Mouse (Mus musculus) intestine, postnatal 0 days (tissue): Measurements from ENCODE around the gene Cd24a. TPM values are rescaled to one million over a fixed set of nuclear protein-coding genes. Genes with fewer than 3 reads are reported as not detected.

Experiments used
- ATAC-seq: fragments of 200-750 bp; cut with Nextera tagmentation; 2 replicates; pipeline ENCODE4 v1.8.0; 2017; ENCODE audit warnings: mild to moderate bottlenecking, moderate TSS enrichment, moderate library complexity
- H3K27ac ChIP-seq: fragments of 300-500 bp; sonication (generic); 2 replicates; pipeline ENCODE4 v1.5.1; 2014; ENCODE audit warnings: mild to moderate bottlenecking, low read depth, low read length, moderate library complexity
- H3K27me3 ChIP-seq: fragments of 300-500 bp; sonication (generic); replicated peaks from 2 replicates; pipeline ENCODE4 v1.6.1; 2014; ENCODE audit warnings: low read length, mixed read lengths; ENCODE audit not compliant: control insufficient read depth, insufficient read depth
- H3K36me3 ChIP-seq: fragments of 300-500 bp; sonication (generic); 2 replicates; pipeline ENCODE4 v1.6.1; 2014; ENCODE audit warnings: mild to moderate bottlenecking, moderate library complexity; ENCODE audit not compliant: control insufficient read depth, insufficient read depth
- H3K4me1 ChIP-seq: fragments of 300-500 bp; sonication (generic); replicated peaks from 2 replicates; pipeline ENCODE4 v1.6.1; 2014; ENCODE audit warnings: antibody characterized with exemption, low read length, mixed read lengths; ENCODE audit not compliant: control insufficient read depth, insufficient read depth
- H3K4me2 ChIP-seq: fragments of 300-500 bp; sonication (generic); replicated peaks from 2 replicates; pipeline ENCODE4 v1.6.1; 2014; ENCODE audit warnings: low read depth, mild to moderate bottlenecking, moderate library complexity
- H3K4me3 ChIP-seq: fragments of 300-500 bp; sonication (generic); 2 replicates; pipeline ENCODE4 v1.5.1; 2014; ENCODE audit warnings: low read depth, low read length
- H3K9ac ChIP-seq: fragments of 300-500 bp; sonication (generic); 2 replicates; pipeline ENCODE4 v1.6.1; 2014; ENCODE audit warnings: mild to moderate bottlenecking, low read depth, low read length
- H3K9me3 ChIP-seq: fragments of 300-500 bp; sonication (generic); 2 replicates; pipeline ENCODE4 v1.6.1; 2016; ENCODE audit warnings: mixed run types; ENCODE audit not compliant: control insufficient read depth
- CTCF ChIP-seq: sonication (generic); IDR thresholded peaks from 2 replicates; pipeline ENCODE4 v1.5.1; 2016; ENCODE audit warnings: low read depth, mild to moderate bottlenecking, control low read depth, antibody characterized with exemption, moderate library complexity
- WGBS: fragments of 180-500 bp; shearing (Covaris S2); extraction: QIAGEN DNeasy Blood & Tissue Kit; methylation state at CpG from one replicate; pipeline ENCODE4 v1.1.7; 2014; 5-methylcytosine and 5-hydroxymethylcytosine counted together
- polyA plus RNA-seq: library from polyadenylated mRNA; unstranded; fragments of >200 nt; fragmentation: Nextera tagmentation; extraction: Ambion mirVana; gene quantifications from 2 replicates; pipeline ENCODE4 v1.2.1, GENCODE M21; 2015

The Cd24a gene
- polyA plus RNA-seq, 1 experiment from 2014 or later: 91.9 TPM

GRCm38 (mm10) chr10:43588470-43589177, 10.5 kb downstream of the Cd24a start:
- peak; percentile 81 for ATAC-seq
- TF ChIP-seq CTCF: no peak
- Histone ChIP-seq H3K9me3 (no peaks in the 10 kb centered on the region), H3K27me3 (no peaks in the 10 kb centered on the region), H3K4me1 (no peaks in the 10 kb centered on the region; the same call in 1 of the 2 replicates), H3K36me3 (no peaks in the 10 kb centered on the region), H3K9ac (no peak overlapping the region), H3K4me2 (peak overlapping the region; percentile 60), H3K27ac (peak overlapping the region; percentile 58), H3K4me3 (no peak overlapping the region)
- 45% methylated on average over 8 of the region's 8 CpGs for WGBS

GRCm38 (mm10) chr10:43591477-43591876, 13.4 kb downstream of the Cd24a start:
- no peak for TF ChIP-seq CTCF
- Histone ChIP-seq H3K9me3 (no peaks in the 10 kb centered on the region), H3K4me1 (no peaks in the 10 kb centered on the region; the same call in 1 of the 2 replicates), H3K27ac (no peak overlapping the region), H3K4me3 (no peak overlapping the region), H3K36me3 (no peaks in the 10 kb centered on the region), H3K4me2 (no peak overlapping the region), H3K27me3 (no peaks in the 10 kb centered on the region), H3K9ac (no peak overlapping the region)
- WGBS: 72% methylated on average over 10 of the region's 10 CpGs
- ATAC-seq: no peak

- no peak overlapping the region for H3K9ac ChIP-seq
- 75% methylated on average over 5 of the region's 5 CpGs for WGBS
- no peaks in the 10 kb centered on the region; the same call in 1 of the 2 replicates for H3K4me1 ChIP-seq
- no peak overlapping the region for H3K4me2 ChIP-seq
- no peak overlapping the region for H3K27ac ChIP-seq
- H3K4me3 ChIP-seq: no peak overlapping the region
- no peak for TF ChIP-seq CTCF
- no peaks in the 10 kb centered on the region for H3K27me3 ChIP-seq
- no peaks in the 10 kb centered on the region for H3K36me3 ChIP-seq
- ATAC-seq: no peak
- H3K9me3 ChIP-seq: no peaks in the 10 kb centered on the region
Observed at GRCm38 (mm10) chr10:43593182-43593581, 15.1 kb downstream of the Cd24a start.

- H3K9me3 ChIP-seq: no peaks in the 10 kb centered on the region
- no peak for TF ChIP-seq CTCF
- H3K27ac ChIP-seq: no peak overlapping the region
- no peak overlapping the region for H3K4me2 ChIP-seq
- H3K27me3 ChIP-seq: no peaks in the 10 kb centered on the region
- H3K4me1 ChIP-seq: no peaks in the 10 kb centered on the region
- 63% methylated on average over 2 of the region's 2 CpGs for WGBS
- H3K9ac ChIP-seq: no peak overlapping the region
- no peaks in the 10 kb centered on the region for H3K36me3 ChIP-seq
- H3K4me3 ChIP-seq: no peak overlapping the region
- no peak for ATAC-seq
Observed at GRCm38 (mm10) chr10:43594187-43594586, 16.1 kb downstream of the Cd24a start.

GRCm38 (mm10) chr10:43594894-43595293, 16.8 kb downstream of the Cd24a start:
- Histone ChIP-seq H3K9ac (no peak overlapping the region), H3K4me1 (no peaks in the 10 kb centered on the region), H3K4me2 (no peak overlapping the region), H3K4me3 (no peak overlapping the region), H3K27me3 (no peaks in the 10 kb centered on the region), H3K9me3 (no peaks in the 10 kb centered on the region), H3K36me3 (no peaks in the 10 kb centered on the region), H3K27ac (no peak overlapping the region)
- no peak for TF ChIP-seq CTCF
- ATAC-seq: no peak
- 59% methylated on average over 3 of the region's 3 CpGs for WGBS

GRCm38 (mm10) chr10:43598067-43598726, 20.1 kb downstream of the Cd24a start:
- Histone ChIP-seq H3K4me2 (no peak overlapping the region), H3K4me1 (no peaks in the 10 kb centered on the region), H3K4me3 (no peak overlapping the region), H3K9me3 (no peaks in the 10 kb centered on the region), H3K27me3 (no peaks in the 10 kb centered on the region), H3K27ac (no peak overlapping the region), H3K9ac (no peak overlapping the region), H3K36me3 (no peaks in the 10 kb centered on the region)
- ATAC-seq: no peak
- no peak for TF ChIP-seq CTCF
- 85% methylated on average over 2 of the region's 2 CpGs for WGBS
